Mouse (Mus musculus) limb, embryonic 14.5 days (tissue): ENCODE data around the gene Yars. TPM values are rescaled to one million over a fixed set of nuclear protein-coding genes. Genes with fewer than 3 reads are reported as not detected.

Experiments used
- ATAC-seq: fragments of 200-750 bp; cut with Nextera tagmentation; 2 replicates; pipeline ENCODE4 v1.8.0; 2017; ENCODE audit warnings: low read depth, moderate number of reproducible peaks, moderate TSS enrichment; ENCODE audit not compliant: low FRiP score
- DNase-seq: peaks from one replicate; pipeline ENCODE4 v3.0.0-alpha.2; 2015; ENCODE audit warnings: low spot score
- H3K27ac ChIP-seq: fragments of 300-500 bp; sonication (generic); replicated peaks from 2 replicates; pipeline ENCODE4 v1.5.1; 2014; ENCODE audit warnings: low read depth, mild to moderate bottlenecking, low read length, moderate library complexity, mixed read lengths
- H3K27me3 ChIP-seq: fragments of 300-500 bp; sonication (generic); 2 replicates; pipeline ENCODE4 v1.6.1; 2014; ENCODE audit warnings: low read length, mixed read lengths; ENCODE audit not compliant: control insufficient read depth, insufficient read depth
- H3K36me3 ChIP-seq: fragments of 300-500 bp; sonication (generic); 2 replicates; pipeline ENCODE4 v1.6.1; 2014; ENCODE audit warnings: mild to moderate bottlenecking, low read length, moderate library complexity, mixed read lengths; ENCODE audit not compliant: control insufficient read depth, insufficient read depth
- H3K4me1 ChIP-seq: fragments of 300-500 bp; sonication (generic); 2 replicates; pipeline ENCODE4 v1.6.1; 2014; ENCODE audit warnings: antibody characterized with exemption, low read length, mixed read lengths; ENCODE audit not compliant: control insufficient read depth, insufficient read depth
- H3K4me2 ChIP-seq: fragments of 300-500 bp; sonication (generic); replicated peaks from 2 replicates; pipeline ENCODE4 v1.6.1; 2014; ENCODE audit warnings: low read depth, mild to moderate bottlenecking, low read length, moderate library complexity; ENCODE audit not compliant: severe bottlenecking
- H3K4me3 ChIP-seq: fragments of 300-500 bp; sonication (generic); replicated peaks from 2 replicates; pipeline ENCODE4 v1.5.1; 2014; ENCODE audit warnings: low read length
- H3K9ac ChIP-seq: fragments of 300-500 bp; sonication (generic); 2 replicates; pipeline ENCODE4 v1.6.1; 2014; ENCODE audit warnings: mild to moderate bottlenecking, low read depth, low read length, moderate library complexity; ENCODE audit not compliant: severe bottlenecking
- H3K9me3 ChIP-seq: fragments of 300-500 bp; sonication (generic); 2 replicates; pipeline ENCODE4 v1.6.1; 2016; ENCODE audit warnings: low read length; ENCODE audit not compliant: control insufficient read depth
- POLR2A ChIP-seq: fragments of 200-500 bp; IDR thresholded peaks from 2 replicates; pipeline ENCODE4 v1.8.0; 2012; ENCODE audit warnings: inconsistent platforms, mild to moderate bottlenecking, moderate library complexity, borderline replicate concordance; ENCODE audit not compliant: insufficient read depth, insufficient read length; ENCODE audit errors: extremely low read depth
- WGBS: fragments of 180-500 bp; shearing (Covaris S2); extraction: QIAGEN DNeasy Blood & Tissue Kit; methylation state at CpG from one replicate; pipeline ENCODE4 v1.1.7; 2014; 5-methylcytosine and 5-hydroxymethylcytosine counted together
- polyA plus RNA-seq, 2 experiments: library from polyadenylated mRNA; depleted of rRNA in 1 of 2; stranded (reverse) in 1 of 2; unstranded in 1 of 2; fragments of >200 nt; fragmentation: Nextera tagmentation in 1 of 2; extraction: Ambion mirVana in 1 of 2; gene quantifications; 2 replicates each; pipeline versions ENCODE4 v1.2.1 to v1.2.3; 2012 to 2014

The Yars gene
- polyA plus RNA-seq, 2 experiments, result 50.3 to 79.5 TPM

GRCm38 (mm10) chr4:129249288-129249687 is 59.7 kb downstream of the Yars start:
- DNase-seq (no peak), ATAC-seq (no peak)
- H3K27ac ChIP-seq, result no peak overlapping the region
- H3K27me3 ChIP-seq, result peaks cover 13% of the 10 kb centered on the region; the same call in 1 of the 2 replicates
- TF ChIP-seq POLR2A, result no peak
- WGBS, result 31% methylated on average over 7 of the region's 7 CpGs
- no peaks in the 10 kb centered on the region for H3K36me3 ChIP-seq
- H3K4me3 ChIP-seq, result no peak overlapping the region
- H3K4me1 ChIP-seq, result peaks cover 15% of the 10 kb centered on the region
- H3K4me2 ChIP-seq, result no peak overlapping the region
- H3K9ac ChIP-seq, result no peak overlapping the region
- no peaks in the 10 kb centered on the region for H3K9me3 ChIP-seq

GRCm38 (mm10) chr4:129250759-129251481 is 61.4 kb downstream of the Yars start:
- no peaks in the 10 kb centered on the region for H3K36me3 ChIP-seq
- no peak for TF ChIP-seq POLR2A
- no peak for ATAC-seq
- H3K4me1 ChIP-seq, result peaks cover 15% of the 10 kb centered on the region
- H3K4me3 ChIP-seq, result no peak overlapping the region
- DNase-seq, result no peak
- peak overlapping the region; percentile 25; the same call in 1 of the 2 replicates for H3K9ac ChIP-seq
- no peak overlapping the region for H3K27ac ChIP-seq
- WGBS, result 21% methylated on average over 15 of the region's 15 CpGs
- H3K4me2 ChIP-seq, result peak overlapping the region; percentile 22; the same call in 1 of the 2 replicates
- peaks cover 13% of the 10 kb centered on the region; the same call in 1 of the 2 replicates for H3K27me3 ChIP-seq
- no peaks in the 10 kb centered on the region for H3K9me3 ChIP-seq

- Histone ChIP-seq H3K9me3 (no peaks in the 10 kb centered on the region), H3K4me1 (peaks cover 19% of the 10 kb centered on the region), H3K27me3 (peaks cover 13% of the 10 kb centered on the region; the same call in 1 of the 2 replicates), H3K4me2 (peak overlapping the region; percentile 22), H3K27ac (no peak overlapping the region), H3K4me3 (no peak overlapping the region), H3K36me3 (no peaks in the 10 kb centered on the region), H3K9ac (no peak overlapping the region)
- no peak for DNase-seq
- 3% methylated on average over 15 of the region's 15 CpGs for WGBS
- no peak for TF ChIP-seq POLR2A
- ATAC-seq, result 0 out of 2 replicates have a peak, but pooled peaks have one; percentile 18
Observed at GRCm38 (mm10) chr4:129251482-129252125, 62.0 kb downstream of the Yars start.

DNA sequence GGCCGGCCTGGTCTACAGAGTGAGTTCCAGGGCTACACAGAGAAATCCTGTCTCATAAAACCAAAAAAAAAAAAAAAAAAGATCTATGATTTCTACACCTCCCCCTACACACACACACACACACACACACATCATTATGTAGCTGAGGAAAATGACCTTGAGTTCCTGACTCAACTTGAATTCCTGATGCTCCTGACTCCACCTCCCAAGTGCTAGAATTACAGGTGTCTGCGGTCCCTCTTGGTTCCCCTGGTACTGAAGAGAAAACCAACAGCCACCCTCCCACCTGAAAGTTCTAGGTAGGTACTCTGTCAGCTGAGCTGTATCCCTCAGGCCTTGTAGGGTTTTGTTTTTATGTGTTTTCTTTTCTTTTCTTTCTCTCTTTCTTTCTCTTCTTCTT is 62.9 kb downstream of the Yars start:
- H3K4me2 ChIP-seq, result no peak overlapping the region
- no peak for TF ChIP-seq POLR2A
- H3K9me3 ChIP-seq, result no peaks in the 10 kb centered on the region
- peaks cover 13% of the 10 kb centered on the region; the same call in 1 of the 2 replicates for H3K27me3 ChIP-seq
- ATAC-seq (no peak), DNase-seq (no peak)
- H3K9ac ChIP-seq, result no peak overlapping the region
- H3K4me1 ChIP-seq, result peaks cover 19% of the 10 kb centered on the region
- H3K4me3 ChIP-seq, result no peak overlapping the region
- 80% methylated on average over 2 of the region's 2 CpGs for WGBS
- H3K36me3 ChIP-seq, result no peaks in the 10 kb centered on the region
- H3K27ac ChIP-seq, result no peak overlapping the region

DNA sequence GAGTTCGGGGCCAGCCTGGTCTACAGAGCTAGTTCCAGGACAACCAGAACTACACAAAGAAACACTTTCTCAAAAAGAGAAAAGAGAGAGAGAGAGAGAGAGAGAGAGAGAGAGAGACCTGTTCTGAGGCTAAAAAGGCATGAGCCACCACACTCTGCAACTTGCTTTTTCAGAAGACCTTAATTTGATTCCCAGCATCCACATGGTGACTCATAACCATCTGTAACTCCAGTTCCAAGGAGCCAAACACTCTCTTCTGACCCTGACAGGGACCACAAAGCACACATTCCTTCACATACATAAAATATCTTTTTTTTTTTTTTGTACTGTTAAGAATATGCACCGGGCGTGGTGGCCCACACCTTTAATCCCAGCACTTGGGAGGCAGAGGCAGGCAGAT is 65.0 kb downstream of the Yars start:
- 94% methylated on average over 3 of the region's 3 CpGs for WGBS
- Histone ChIP-seq H3K4me3 (no peak overlapping the region), H3K4me2 (no peak overlapping the region), H3K27me3 (peaks cover 2% of the 10 kb centered on the region; the same call in 1 of the 2 replicates), H3K4me1 (peaks cover 12% of the 10 kb centered on the region), H3K9ac (no peak overlapping the region), H3K9me3 (no peaks in the 10 kb centered on the region), H3K27ac (no peak overlapping the region), H3K36me3 (no peaks in the 10 kb centered on the region)
- ATAC-seq (no peak), DNase-seq (no peak)
- no peak for TF ChIP-seq POLR2A
